Mouse (Mus musculus) kidney, postnatal 0 days (tissue): Measurements from ENCODE around the gene Kansl3. TPM values are rescaled to one million over a fixed set of nuclear protein-coding genes. Genes with fewer than 3 reads are reported as not detected.

Experiments
- ATAC-seq: fragments of 200-750 bp; cut with Nextera tagmentation; replicated peaks from 2 replicates; pipeline ENCODE4 v1.8.0; 2017; ENCODE audit warnings: low read depth, moderate number of reproducible peaks, moderate TSS enrichment, moderate library complexity; ENCODE audit not compliant: low FRiP score
- DNase-seq: peaks from one replicate; pipeline ENCODE4 v3.0.0-alpha.2; 2016; ENCODE audit warnings: low spot score
- H3K27ac ChIP-seq: fragments of 300-500 bp; sonication (generic); 2 replicates; pipeline ENCODE4 v1.5.1; 2014; ENCODE audit warnings: mild to moderate bottlenecking
- H3K27me3 ChIP-seq: fragments of 300-500 bp; sonication (generic); 2 replicates; pipeline ENCODE4 v1.6.1; 2014; ENCODE audit warnings: low read length, mixed read lengths; ENCODE audit not compliant: insufficient read depth
- H3K36me3 ChIP-seq: fragments of 300-500 bp; sonication (generic); 2 replicates; pipeline ENCODE4 v1.6.1; 2014; ENCODE audit warnings: low read length, mixed read lengths; ENCODE audit not compliant: insufficient read depth
- H3K4me1 ChIP-seq: fragments of 300-500 bp; sonication (generic); replicated peaks from 2 replicates; pipeline ENCODE4 v1.6.1; 2014; ENCODE audit warnings: antibody characterized with exemption, low read length, mixed read lengths; ENCODE audit not compliant: insufficient read depth
- H3K4me2 ChIP-seq: fragments of 300-500 bp; sonication (generic); 2 replicates; pipeline ENCODE4 v1.6.1; 2014; ENCODE audit warnings: mild to moderate bottlenecking, low read length, moderate library complexity, mixed read lengths
- H3K4me3 ChIP-seq: fragments of 300-500 bp; sonication (generic); replicated peaks from 2 replicates; pipeline ENCODE4 v1.5.1; 2014; ENCODE audit warnings: low read depth, low read length
- H3K9ac ChIP-seq: fragments of 300-500 bp; sonication (generic); 2 replicates; pipeline ENCODE4 v1.6.1; 2014; ENCODE audit warnings: low read depth, low read length
- H3K9me3 ChIP-seq: fragments of 300-500 bp; sonication (generic); replicated peaks from 2 replicates; pipeline ENCODE4 v1.6.1; 2016; ENCODE audit warnings: low read length, inconsistent platforms, mixed read lengths
- CTCF ChIP-seq: IDR thresholded peaks from 2 replicates; pipeline ENCODE4 v1.5.1; 2016; ENCODE audit warnings: antibody characterized with exemption, low read depth, mild to moderate bottlenecking, moderate library complexity
- WGBS: fragments of 180-500 bp; shearing (Covaris S2); extraction: QIAGEN DNeasy Blood & Tissue Kit; methylation state at CpG from one replicate; pipeline ENCODE4 v1.1.7; 2014; 5-methylcytosine and 5-hydroxymethylcytosine counted together
- polyA plus RNA-seq: library from polyadenylated mRNA; unstranded; fragments of >200 nt; fragmentation: Nextera tagmentation; extraction: Ambion mirVana; gene quantifications from 2 replicates; pipeline ENCODE4 v1.2.1, GENCODE M21; 2015

Gene Kansl3
- 30.0 and 32.3 TPM in 2 replicates for polyA plus RNA-seq

GRCm38 (mm10) chr1:36368969-36369645 lies at the start of gene Kansl3:
Gene Kansl3 (minus strand): TSS chr1:36369181.
- Histone ChIP-seq H3K4me3 (peak within 1 kb of the TSS; percentile 96), H3K9ac (peak within 1 kb of the TSS; percentile 97), H3K4me2 (peak within 1 kb of the TSS; percentile 85), H3K27ac (peak within 1 kb of the TSS; percentile 83), H3K9me3 (no peaks in the 10 kb centered on the region), H3K27me3 (no peaks in the 10 kb centered on the region), H3K4me1 (0 out of 2 replicates have a peak, but pooled peaks cover 5% of the 10 kb centered on the region), H3K36me3 (peaks cover 8% of the 10 kb centered on the region; the same call in 1 of the 2 replicates)
- ATAC-seq = peak; percentile 88
- no peak for TF ChIP-seq CTCF
- DNase-seq = peak; percentile 92
- 3% methylated on average over 61 of the region's 61 CpGs for WGBS

DNA sequence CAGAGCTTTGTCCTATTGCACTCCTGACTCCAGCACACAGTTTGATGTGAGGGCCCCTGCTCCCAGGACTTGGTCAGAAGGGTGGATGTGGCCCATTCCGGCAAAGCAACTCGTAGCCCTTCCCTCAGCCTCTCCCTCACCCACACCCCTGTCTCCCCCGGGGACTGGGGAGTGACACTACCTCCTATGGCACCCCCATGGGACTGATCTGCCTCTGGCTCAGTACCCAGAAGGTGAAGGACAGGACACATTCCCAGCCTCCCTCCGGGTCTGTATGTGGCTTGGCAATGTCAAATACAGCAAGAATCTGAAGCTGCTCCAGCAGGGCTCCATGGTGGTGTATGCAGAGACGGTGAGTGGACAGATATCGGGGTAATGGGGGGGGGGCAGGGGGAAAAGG lies 35.5 kb upstream of the Kansl3 start:
- Histone ChIP-seq H3K9ac (no peak overlapping the region), H3K36me3 (no peaks in the 10 kb centered on the region), H3K9me3 (no peaks in the 10 kb centered on the region), H3K27ac (no peak overlapping the region), H3K4me3 (no peak overlapping the region), H3K27me3 (no peaks in the 10 kb centered on the region), H3K4me1 (no peaks in the 10 kb centered on the region), H3K4me2 (no peak overlapping the region)
- DNase-seq (no peak), ATAC-seq (no peak)
- no peak for TF ChIP-seq CTCF
- WGBS = 80% methylated on average over 6 of the region's 6 CpGs

DNA sequence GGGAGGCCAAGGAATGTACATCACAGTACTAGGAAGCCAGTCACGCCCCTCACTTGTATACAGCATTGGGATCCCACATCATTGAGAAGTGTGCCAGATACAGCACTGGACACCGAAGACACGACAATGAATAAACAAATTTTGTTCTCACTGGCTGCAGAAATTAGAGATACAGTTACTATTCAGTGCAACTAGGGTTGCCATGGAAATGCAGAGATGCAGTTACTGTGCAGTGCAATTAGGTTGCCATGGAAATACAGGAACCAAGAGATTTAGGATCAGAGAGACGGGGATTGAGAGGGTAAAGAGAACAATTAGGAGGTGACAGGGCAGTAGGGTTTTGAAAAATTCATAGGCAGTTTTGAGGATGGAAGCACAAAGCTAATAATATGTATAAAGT lies 32.5 kb upstream of the Kansl3 start:
- ATAC-seq = no peak
- no peak for TF ChIP-seq CTCF
- no peak overlapping the region for H3K4me2 ChIP-seq
- 65% methylated on average over 4 of the region's 4 CpGs for WGBS
- no peaks in the 10 kb centered on the region for H3K27me3 ChIP-seq
- H3K4me3 ChIP-seq = no peak overlapping the region
- H3K9me3 ChIP-seq = no peaks in the 10 kb centered on the region
- no peak for DNase-seq
- H3K9ac ChIP-seq = no peak overlapping the region
- no peak overlapping the region for H3K27ac ChIP-seq
- H3K4me1 ChIP-seq = no peaks in the 10 kb centered on the region
- H3K36me3 ChIP-seq = no peaks in the 10 kb centered on the region

GRCm38 (mm10) chr1:36397041-36397440 lies 28.1 kb upstream of the Kansl3 start:
- no peak for TF ChIP-seq CTCF

GRCm38 (mm10) chr1:36379582-36379981 lies 10.6 kb upstream of the Kansl3 start:
- Histone ChIP-seq H3K9ac (no peak overlapping the region), H3K36me3 (no peaks in the 10 kb centered on the region), H3K27ac (no peak overlapping the region), H3K27me3 (no peaks in the 10 kb centered on the region), H3K4me1 (no peaks in the 10 kb centered on the region), H3K4me2 (no peak overlapping the region), H3K9me3 (no peaks in the 10 kb centered on the region), H3K4me3 (no peak overlapping the region)
- 63% methylated on average over 4 of the region's 4 CpGs for WGBS
- ATAC-seq (no peak), DNase-seq (no peak)
- peak; percentile 17; the same call in 1 of the 2 replicates for TF ChIP-seq CTCF

More at GRCm38 (mm10) chr1:36397041-36397440, 28.1 kb upstream of the Kansl3 start:
- no peaks in the 10 kb centered on the region for H3K4me1 ChIP-seq
- H3K36me3 ChIP-seq = no peaks in the 10 kb centered on the region
- no peak overlapping the region for H3K9ac ChIP-seq
- no peak overlapping the region for H3K4me3 ChIP-seq
- peak; percentile 29 for DNase-seq
- H3K4me2 ChIP-seq = no peak overlapping the region
- H3K27ac ChIP-seq = no peak overlapping the region
- no peak for ATAC-seq
- 14% methylated on average over 6 of the region's 6 CpGs for WGBS
- no peaks in the 10 kb centered on the region for H3K9me3 ChIP-seq
- no peaks in the 10 kb centered on the region for H3K27me3 ChIP-seq

- Histone ChIP-seq H3K9me3 (no peaks in the 10 kb centered on the region), H3K4me2 (no peak overlapping the region), H3K4me1 (no peaks in the 10 kb centered on the region), H3K27ac (no peak overlapping the region), H3K4me3 (no peak overlapping the region), H3K36me3 (no peaks in the 10 kb centered on the region), H3K9ac (no peak overlapping the region), H3K27me3 (no peaks in the 10 kb centered on the region)
- ATAC-seq = no peak
- 77% methylated on average over 6 of the region's 6 CpGs for WGBS
- TF ChIP-seq CTCF = no peak
- no peak for DNase-seq
Observed at GRCm38 (mm10) chr1:36378880-36379279, 9.9 kb upstream of the Kansl3 start.
